Mouse (Mus musculus) lung, adult 10 weeks (tissue): ENCODE data around the gene Tmem108. TPM values are rescaled to one million over a fixed set of nuclear protein-coding genes. Genes with fewer than 3 reads are reported as not detected.

ENCODE experiments used
- polyA plus RNA-seq: library from polyadenylated mRNA; stranded (reverse); fragments of 350-450 nt; fragmentation: Illumina TruSeq; extraction: RNeasy Lipid Tissue Mini Kit (QIAGEN cat#74804); gene quantifications from one replicate; pipeline ENCODE4 v1.2.3, GENCODE M21; 2014; ENCODE audit warnings: low read depth, low replicate concordance; ENCODE audit not compliant: insufficient read depth

Tmem108 gene
- 2.3 TPM for polyA plus RNA-seq

DNA sequence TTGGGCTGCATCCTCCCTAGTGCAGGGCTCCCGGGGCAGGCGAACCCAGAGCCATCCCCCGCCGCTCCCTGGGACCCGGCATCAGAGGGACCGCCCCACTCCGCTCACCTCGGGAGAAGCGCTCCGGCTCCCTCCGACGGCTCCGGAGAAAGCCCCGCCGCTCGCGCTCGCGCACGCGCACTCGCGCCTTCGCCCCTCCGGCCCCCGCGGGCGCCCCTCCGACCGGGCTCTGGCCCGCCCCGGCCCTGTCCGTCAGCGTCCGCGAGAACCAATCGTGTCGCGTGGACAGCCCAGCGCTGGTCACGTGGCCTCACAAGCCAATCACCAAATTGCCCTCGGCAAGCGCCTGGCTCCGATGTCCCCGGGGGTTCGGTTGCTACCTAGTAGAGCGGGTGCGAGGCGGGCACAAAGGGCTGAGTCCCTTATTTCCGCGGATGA lies at the start of gene Tmem108:
Gene Tmem108, minus strand, starts transcription at position 191 of the 438 bp plus-strand sequence.

DNA sequence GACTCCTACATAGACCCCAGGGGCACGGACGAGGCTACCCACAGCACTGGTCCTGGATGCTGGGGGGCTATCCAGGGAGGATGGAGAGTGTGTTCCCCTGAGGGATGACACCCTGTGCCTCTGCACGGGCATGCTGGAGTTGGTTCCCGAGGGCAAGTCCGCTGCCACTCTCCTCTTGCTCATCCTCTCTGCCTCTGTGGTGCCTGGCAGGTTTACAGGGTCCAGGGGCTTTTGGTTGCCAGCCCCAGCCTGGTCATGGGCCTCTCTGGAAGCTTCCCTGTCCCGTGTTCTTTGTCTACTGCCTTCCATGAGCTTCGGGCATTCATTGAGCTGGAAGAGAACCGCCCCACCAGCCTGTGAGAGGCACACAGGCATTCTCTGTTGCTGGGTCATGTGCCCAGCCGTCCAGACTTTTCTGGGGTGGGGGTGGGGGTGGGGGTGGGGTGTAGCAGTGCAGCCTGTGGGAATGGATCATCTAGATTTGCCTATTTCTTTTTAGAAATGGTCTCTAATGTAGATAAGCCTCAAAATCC lies 281.5 kb downstream of the Tmem108 start, which contains the start of gene Bfsp2:
Gene Bfsp2, minus strand, starts transcription at position 377 of the 533 bp plus-strand sequence.

Other genes with a start within 250 kb of the Tmem108 start
- gene Nphp3, start 240.7 kb upstream of the Tmem108 start, polyA plus RNA-seq = 2.0 TPM